Mouse (Mus musculus) midbrain, embryonic 15.5 days (tissue): Measurements from ENCODE around the gene Pls3. TPM values are rescaled to one million over a fixed set of nuclear protein-coding genes. Genes with fewer than 3 reads are reported as not detected.

ENCODE experiments used
- ATAC-seq: fragments of 200-750 bp; cut with Nextera tagmentation; replicated peaks from 2 replicates; pipeline ENCODE4 v1.8.0; 2017; ENCODE audit warnings: moderate TSS enrichment
- H3K27ac ChIP-seq: fragments of 300-500 bp; sonication (generic); 2 replicates; pipeline ENCODE4 v1.5.1; 2015; ENCODE audit warnings: mild to moderate bottlenecking, inconsistent platforms
- H3K27me3 ChIP-seq: fragments of 300-500 bp; sonication (generic); replicated peaks from 2 replicates; pipeline ENCODE4 v1.6.1; 2015; ENCODE audit warnings: inconsistent platforms
- H3K36me3 ChIP-seq: fragments of 300-500 bp; sonication (generic); replicated peaks from 2 replicates; pipeline ENCODE4 v1.6.1; 2015; ENCODE audit warnings: inconsistent platforms
- H3K4me1 ChIP-seq: fragments of 300-500 bp; sonication (generic); 2 replicates; pipeline ENCODE4 v1.6.1; 2015; ENCODE audit warnings: inconsistent platforms
- H3K4me2 ChIP-seq: fragments of 300-500 bp; sonication (generic); 2 replicates; pipeline ENCODE4 v1.6.1; 2015; ENCODE audit warnings: inconsistent platforms, mild to moderate bottlenecking, moderate library complexity
- H3K4me3 ChIP-seq: fragments of 300-500 bp; sonication (generic); 2 replicates; pipeline ENCODE4 v1.5.1; 2015; ENCODE audit warnings: mild to moderate bottlenecking, inconsistent platforms
- H3K9ac ChIP-seq: fragments of 300-500 bp; sonication (generic); 2 replicates; pipeline ENCODE4 v1.6.1; 2015; ENCODE audit warnings: mild to moderate bottlenecking, inconsistent platforms
- H3K9me3 ChIP-seq: fragments of 300-500 bp; sonication (generic); 2 replicates; pipeline ENCODE4 v1.6.1; 2016; ENCODE audit warnings: inconsistent platforms
- WGBS: fragments of 180-500 bp; shearing (Covaris S2); methylation state at CpG from one replicate; pipeline ENCODE4 v1.1.7; 2015; ENCODE audit warnings: mixed read lengths; 5-methylcytosine and 5-hydroxymethylcytosine counted together
- polyA plus RNA-seq: library from polyadenylated mRNA; unstranded; fragments of >200 nt; fragmentation: Nextera tagmentation; extraction: Ambion mirVana; gene quantifications from 2 replicates; pipeline ENCODE4 v1.2.1, GENCODE M21; 2015

Pls3 gene
- polyA plus RNA-seq, 1 experiment from 2014 or later, result 27.9 TPM

GRCm38 (mm10) chrX:75834836-75835235 lies 40.1 kb downstream of the Pls3 start:
- no peak overlapping the region for H3K9ac ChIP-seq
- no peak for ATAC-seq
- no peak overlapping the region for H3K27ac ChIP-seq
- H3K27me3 ChIP-seq, result no peaks in the 10 kb centered on the region
- H3K4me2 ChIP-seq, result no peak overlapping the region
- no peak overlapping the region for H3K4me3 ChIP-seq
- 77% methylated on average over 2 of the region's 2 CpGs for WGBS
- no peaks in the 10 kb centered on the region for H3K9me3 ChIP-seq
- no peaks in the 10 kb centered on the region for H3K36me3 ChIP-seq
- H3K4me1 ChIP-seq, result no peaks in the 10 kb centered on the region

GRCm38 (mm10) chrX:75834286-75834685 lies 40.7 kb downstream of the Pls3 start:
- ATAC-seq, result no peak
- WGBS, result 92% methylated on average over 2 of the region's 2 CpGs
- H3K36me3 ChIP-seq, result no peaks in the 10 kb centered on the region
- no peaks in the 10 kb centered on the region for H3K4me1 ChIP-seq
- no peak overlapping the region for H3K27ac ChIP-seq
- H3K4me3 ChIP-seq, result no peak overlapping the region
- H3K4me2 ChIP-seq, result no peak overlapping the region
- H3K27me3 ChIP-seq, result no peaks in the 10 kb centered on the region
- H3K9me3 ChIP-seq, result no peaks in the 10 kb centered on the region
- H3K9ac ChIP-seq, result no peak overlapping the region

GRCm38 (mm10) chrX:75833006-75833641 lies 41.9 kb downstream of the Pls3 start:
- H3K9ac ChIP-seq, result no peak overlapping the region
- 59% methylated on average over 11 of the region's 11 CpGs for WGBS
- no peak overlapping the region for H3K4me3 ChIP-seq
- peak; percentile 75; the same call in 1 of the 2 replicates for ATAC-seq
- H3K9me3 ChIP-seq, result no peaks in the 10 kb centered on the region
- 0 out of 2 replicates have a peak overlapping the region, but pooled peaks have one; percentile 5 for H3K27ac ChIP-seq
- no peak overlapping the region for H3K4me2 ChIP-seq
- H3K27me3 ChIP-seq, result no peaks in the 10 kb centered on the region
- H3K4me1 ChIP-seq, result no peaks in the 10 kb centered on the region
- no peaks in the 10 kb centered on the region for H3K36me3 ChIP-seq

GRCm38 (mm10) chrX:75829867-75830255 lies 45.1 kb downstream of the Pls3 start:
- no peaks in the 10 kb centered on the region for H3K36me3 ChIP-seq
- no peak overlapping the region for H3K4me2 ChIP-seq
- H3K4me3 ChIP-seq, result no peak overlapping the region
- H3K27ac ChIP-seq, result no peak overlapping the region
- ATAC-seq, result no peak
- H3K27me3 ChIP-seq, result no peaks in the 10 kb centered on the region
- H3K9me3 ChIP-seq, result no peaks in the 10 kb centered on the region
- no peaks in the 10 kb centered on the region for H3K4me1 ChIP-seq
- H3K9ac ChIP-seq, result no peak overlapping the region
- WGBS, result 28% methylated on average over 2 of the region's 2 CpGs

- WGBS, result 47% methylated on average over 7 of the region's 7 CpGs
- Histone ChIP-seq H3K36me3 (no peaks in the 10 kb centered on the region), H3K4me2 (no peak overlapping the region), H3K27ac (no peak overlapping the region), H3K4me3 (no peak overlapping the region), H3K4me1 (no peaks in the 10 kb centered on the region), H3K27me3 (no peaks in the 10 kb centered on the region), H3K9ac (no peak overlapping the region), H3K9me3 (no peaks in the 10 kb centered on the region)
- no peak for ATAC-seq
Observed at GRCm38 (mm10) chrX:75829240-75829866, 45.6 kb downstream of the Pls3 start.

GRCm38 (mm10) chrX:75818647-75819271 lies 56.2 kb downstream of the Pls3 start:
- H3K9ac ChIP-seq, result no peak overlapping the region
- WGBS, result 60% methylated on average over 1 of the region's 1 CpGs
- no peaks in the 10 kb centered on the region for H3K9me3 ChIP-seq
- ATAC-seq, result no peak
- H3K27me3 ChIP-seq, result no peaks in the 10 kb centered on the region
- H3K4me3 ChIP-seq, result no peak overlapping the region
- no peak overlapping the region for H3K4me2 ChIP-seq
- no peak overlapping the region for H3K27ac ChIP-seq
- no peaks in the 10 kb centered on the region for H3K36me3 ChIP-seq
- no peaks in the 10 kb centered on the region for H3K4me1 ChIP-seq

- H3K27ac ChIP-seq, result no peak overlapping the region
- WGBS, result 77% methylated on average over 2 of the region's 2 CpGs
Observed at GRCm38 (mm10) chrX:75814958-75815357, 60.0 kb downstream of the Pls3 start.

GRCm38 (mm10) chrX:75814123-75814522 lies 60.9 kb downstream of the Pls3 start:
- H3K4me2 ChIP-seq, result no peak overlapping the region
- no peak overlapping the region for H3K27ac ChIP-seq
- H3K4me1 ChIP-seq, result no peaks in the 10 kb centered on the region
- H3K9me3 ChIP-seq, result no peaks in the 10 kb centered on the region
- no peaks in the 10 kb centered on the region for H3K27me3 ChIP-seq
- WGBS, result 87% methylated on average over 4 of the region's 4 CpGs
- H3K4me3 ChIP-seq, result no peak overlapping the region
- no peaks in the 10 kb centered on the region for H3K36me3 ChIP-seq
- ATAC-seq, result no peak
- no peak overlapping the region for H3K9ac ChIP-seq

More at GRCm38 (mm10) chrX:75814958-75815357, 60.0 kb downstream of the Pls3 start:
- Histone ChIP-seq H3K4me3 (no peak overlapping the region), H3K36me3 (no peaks in the 10 kb centered on the region), H3K9me3 (no peaks in the 10 kb centered on the region), H3K9ac (no peak overlapping the region), H3K4me2 (no peak overlapping the region), H3K27me3 (no peaks in the 10 kb centered on the region), H3K4me1 (no peaks in the 10 kb centered on the region)
- ATAC-seq, result no peak

- H3K27me3 ChIP-seq, result no peaks in the 10 kb centered on the region
- H3K27ac ChIP-seq, result no peak overlapping the region
- H3K9ac ChIP-seq, result no peak overlapping the region
- no peak overlapping the region for H3K4me2 ChIP-seq
- no peaks in the 10 kb centered on the region for H3K4me1 ChIP-seq
- no peak overlapping the region for H3K4me3 ChIP-seq
- 37% methylated on average over 4 of the region's 4 CpGs for WGBS
- H3K9me3 ChIP-seq, result no peaks in the 10 kb centered on the region
- ATAC-seq, result 0 out of 2 replicates have a peak, but pooled peaks have one; percentile 30
- no peaks in the 10 kb centered on the region for H3K36me3 ChIP-seq
Observed at GRCm38 (mm10) chrX:75796583-75796982, 78.4 kb downstream of the Pls3 start.

GRCm38 (mm10) chrX:75779796-75780195 lies 95.2 kb downstream of the Pls3 start:
- Histone ChIP-seq H3K9me3 (no peaks in the 10 kb centered on the region), H3K4me2 (no peak overlapping the region), H3K36me3 (no peaks in the 10 kb centered on the region), H3K9ac (no peak overlapping the region), H3K27me3 (no peaks in the 10 kb centered on the region), H3K4me3 (no peak overlapping the region), H3K4me1 (no peaks in the 10 kb centered on the region), H3K27ac (no peak overlapping the region)
- ATAC-seq, result no peak
- 93% methylated on average over 4 of the region's 4 CpGs for WGBS

GRCm38 (mm10) chrX:75777461-75777860 lies 97.5 kb downstream of the Pls3 start:
- Histone ChIP-seq H3K4me3 (no peak overlapping the region), H3K4me1 (no peaks in the 10 kb centered on the region), H3K9ac (no peak overlapping the region), H3K36me3 (no peaks in the 10 kb centered on the region), H3K4me2 (no peak overlapping the region), H3K27me3 (no peaks in the 10 kb centered on the region), H3K27ac (no peak overlapping the region), H3K9me3 (no peaks in the 10 kb centered on the region)
- ATAC-seq, result no peak
- WGBS, result 85% methylated on average over 2 of the region's 2 CpGs

GRCm38 (mm10) chrX:75764794-75765328 lies 110.1 kb downstream of the Pls3 start:
- WGBS, result 33% methylated on average over 7 of the region's 7 CpGs
- Histone ChIP-seq H3K4me2 (peak overlapping the region; percentile 50), H3K4me3 (peak overlapping the region; percentile 58), H3K9me3 (no peaks in the 10 kb centered on the region), H3K27me3 (no peaks in the 10 kb centered on the region), H3K36me3 (no peaks in the 10 kb centered on the region), H3K9ac (peak overlapping the region; percentile 51; the same call in 1 of the 2 replicates), H3K27ac (peak overlapping the region; percentile 85), H3K4me1 (peaks cover 7% of the 10 kb centered on the region; the same call in 1 of the 2 replicates)
- peak; percentile 79 for ATAC-seq
